Mouse (Mus musculus): ENCODE measurements around the gene Dnmt3c.

DNA sequence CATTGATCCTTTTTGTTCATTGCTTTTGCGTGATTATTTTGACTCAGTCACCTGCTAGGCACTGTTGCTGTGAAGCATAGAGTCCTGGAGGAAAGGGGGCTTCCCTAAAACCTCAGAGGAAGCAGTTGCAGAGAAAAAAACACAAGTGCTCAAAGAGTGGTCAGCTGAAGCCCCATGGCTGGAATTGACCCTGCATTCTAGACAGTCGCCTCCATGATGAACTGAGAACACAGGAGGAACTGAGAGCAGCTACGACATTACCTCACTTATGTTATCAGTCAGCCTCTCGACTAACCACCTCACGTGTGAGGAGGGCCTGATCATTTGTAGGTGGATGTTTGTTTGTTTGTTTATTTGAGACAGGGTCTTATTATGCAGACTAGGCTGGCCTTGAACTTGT is 65.7 kb downstream of the Dnmt3c start:
- TF ChIP-seq CTCF (IDR thresholded peaks at IDR 0.05; ENCODE audit: low read depth) (no peak), EP300 (IDR thresholded peaks at IDR 0.05; ENCODE audit: low read depth) (no peak)

Data from heart, postnatal 0 days (tissue).